Mouse (Mus musculus) midbrain, embryonic 13.5 days (tissue): ENCODE results near the gene Catsperg1. TPM values are rescaled to one million over a fixed set of nuclear protein-coding genes. Genes with fewer than 3 reads are reported as not detected.

Experiments used
- ATAC-seq: fragments of 200-750 bp; cut with Nextera tagmentation; 2 replicates; pipeline ENCODE4 v1.8.0; 2017; ENCODE audit warnings: mild to moderate bottlenecking, moderate TSS enrichment, moderate library complexity
- H3K27ac ChIP-seq: fragments of 300-500 bp; sonication (generic); 2 replicates; pipeline ENCODE4 v1.5.1; 2015; ENCODE audit warnings: inconsistent platforms, mild to moderate bottlenecking, moderate library complexity
- H3K27me3 ChIP-seq: fragments of 300-500 bp; sonication (generic); 2 replicates; pipeline ENCODE4 v1.6.1; 2015; ENCODE audit warnings: mild to moderate bottlenecking, inconsistent platforms
- H3K36me3 ChIP-seq: fragments of 300-500 bp; sonication (generic); 2 replicates; pipeline ENCODE4 v1.6.1; 2015; ENCODE audit warnings: mild to moderate bottlenecking, inconsistent platforms
- H3K4me1 ChIP-seq: fragments of 300-500 bp; sonication (generic); replicated peaks from 2 replicates; pipeline ENCODE4 v1.6.1; 2015; ENCODE audit warnings: inconsistent platforms
- H3K4me2 ChIP-seq: fragments of 300-500 bp; sonication (generic); replicated peaks from 2 replicates; pipeline ENCODE4 v1.6.1; 2015; ENCODE audit warnings: moderate library complexity, mild to moderate bottlenecking, inconsistent platforms
- H3K4me3 ChIP-seq: fragments of 300-500 bp; sonication (generic); replicated peaks from 2 replicates; pipeline ENCODE4 v1.5.1; 2015; ENCODE audit warnings: mild to moderate bottlenecking, inconsistent platforms
- H3K9ac ChIP-seq: fragments of 300-500 bp; sonication (generic); replicated peaks from 2 replicates; pipeline ENCODE4 v1.6.1; 2015; ENCODE audit warnings: mild to moderate bottlenecking, inconsistent platforms
- H3K9me3 ChIP-seq: fragments of 300-500 bp; sonication (generic); 2 replicates; pipeline ENCODE4 v1.6.1; 2016; ENCODE audit warnings: mild to moderate bottlenecking, inconsistent platforms
- WGBS: fragments of 180-500 bp; shearing (Covaris S2); methylation state at CpG from one replicate; pipeline ENCODE4 v1.1.7; 2015; 5-methylcytosine and 5-hydroxymethylcytosine counted together
- polyA plus RNA-seq: library from polyadenylated mRNA; unstranded; fragments of >200 nt; fragmentation: Nextera tagmentation; extraction: Ambion mirVana; gene quantifications from 2 replicates; pipeline ENCODE4 v1.2.1, GENCODE M21; 2015

Catsperg1 gene
- polyA plus RNA-seq: 2.0 and 3.3 TPM in 2 replicates

DNA sequence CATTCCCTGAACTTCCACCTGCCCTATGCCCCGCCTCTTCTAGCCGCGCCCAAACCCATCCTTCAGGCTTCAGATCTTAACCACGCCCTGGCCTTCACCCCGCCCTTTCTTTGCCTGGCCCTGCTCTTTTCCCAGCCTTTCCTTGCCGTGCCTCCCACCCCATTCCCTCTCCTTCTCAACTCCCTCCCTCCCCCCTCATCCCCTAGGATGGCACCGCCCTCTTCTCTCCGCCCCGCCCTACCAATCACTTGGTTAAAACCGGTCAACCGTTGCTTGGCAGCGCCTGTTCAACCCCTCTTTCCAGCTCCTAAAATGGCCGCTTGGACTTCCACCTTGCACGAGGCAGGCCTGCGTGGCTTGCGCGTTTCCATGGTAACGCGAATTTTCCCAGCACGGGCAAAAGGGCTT is at the start of gene Catsperg1:
TSS of gene Catsperg1 (minus strand) at position 361 of the 408 bp plus-strand sequence.
- Histone ChIP-seq H3K4me3 (peak within 1 kb of the TSS; percentile 30), H3K4me2 (peak within 1 kb of the TSS; percentile 52), H3K36me3 (no peaks in the 10 kb centered on the region), H3K4me1 (peaks cover 24% of the 10 kb centered on the region), H3K27me3 (peaks cover 16% of the 10 kb centered on the region), H3K9me3 (no peaks in the 10 kb centered on the region), H3K27ac (no peak within 1 kb of the TSS), H3K9ac (no peak within 1 kb of the TSS)
- peak; percentile 83 for ATAC-seq
- 3% methylated on average over 20 of the region's 20 CpGs for WGBS

DNA sequence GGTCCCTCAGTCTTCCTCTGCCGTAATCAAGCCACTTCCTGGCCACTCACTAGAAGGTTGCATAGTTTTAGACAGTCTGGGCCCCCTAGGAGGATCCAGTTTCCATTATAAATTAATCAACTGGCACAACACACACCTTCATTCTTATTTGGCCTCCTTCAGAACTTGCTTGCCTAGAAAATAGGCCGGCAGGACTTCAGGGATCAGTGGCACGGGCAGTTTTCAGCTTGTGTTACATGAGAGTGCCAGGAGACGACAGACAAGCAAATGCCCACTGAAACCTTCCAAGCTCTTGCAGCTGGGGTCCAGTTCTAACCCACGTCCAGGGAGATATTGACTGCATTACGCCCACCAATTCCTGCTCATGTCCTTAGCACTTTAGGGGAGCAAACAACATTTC is 48.3 kb upstream of the Catsperg1 start:
- 83% methylated on average over 6 of the region's 6 CpGs for WGBS
- H3K27me3 ChIP-seq: no peaks in the 10 kb centered on the region
- no peak overlapping the region for H3K9ac ChIP-seq
- no peaks in the 10 kb centered on the region for H3K36me3 ChIP-seq
- no peak overlapping the region for H3K4me3 ChIP-seq
- no peaks in the 10 kb centered on the region for H3K9me3 ChIP-seq
- H3K4me1 ChIP-seq: peaks cover 11% of the 10 kb centered on the region
- no peak overlapping the region for H3K27ac ChIP-seq
- no peak for ATAC-seq
- no peak overlapping the region for H3K4me2 ChIP-seq

DNA sequence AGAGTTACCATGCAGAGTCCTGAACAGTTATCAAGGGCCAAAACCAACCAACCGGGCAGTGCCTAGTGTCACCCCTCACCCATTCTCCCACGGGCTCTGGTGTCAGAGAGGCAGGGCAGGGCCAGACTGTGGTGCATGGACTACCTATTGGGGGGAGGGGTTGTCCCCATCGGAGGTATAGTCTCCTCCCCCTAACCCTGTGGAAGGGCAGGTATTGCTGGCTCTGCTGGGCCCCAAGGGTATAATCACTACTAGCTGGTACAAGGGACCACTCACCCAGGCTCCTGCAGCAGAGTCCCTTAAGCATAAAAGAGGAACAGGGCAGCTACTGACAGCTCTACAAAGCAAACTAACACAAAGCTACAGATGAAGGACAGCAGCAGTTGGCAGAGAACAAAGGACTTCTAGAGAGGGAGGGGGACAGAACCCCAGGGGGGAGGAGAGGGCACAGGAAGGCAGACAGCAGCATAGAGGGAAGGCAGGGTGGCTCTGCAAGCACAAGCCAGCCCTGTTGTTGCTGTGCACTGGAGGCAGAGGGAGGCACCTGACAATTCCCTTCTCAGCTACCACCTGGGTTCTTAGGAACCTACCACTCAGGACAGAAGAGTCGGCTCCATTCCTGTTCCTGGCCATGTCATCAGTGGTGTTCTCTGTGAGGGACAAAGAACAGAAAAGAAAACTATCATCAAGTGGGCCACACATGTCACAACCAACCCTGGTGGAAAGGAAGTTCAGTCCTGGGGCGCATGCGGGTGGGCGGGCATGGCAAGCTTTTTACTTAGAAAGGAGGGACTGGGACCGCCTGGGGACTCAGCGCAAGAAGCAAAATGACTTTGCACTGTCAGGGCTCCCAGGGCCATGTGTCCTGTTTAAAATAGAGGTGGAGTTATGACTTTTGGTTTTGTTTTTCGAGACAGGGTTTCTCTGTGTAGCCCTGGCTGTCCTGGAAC is 46.2 kb upstream of the Catsperg1 start:
- WGBS: 73% methylated on average over 10 of the region's 10 CpGs
- Histone ChIP-seq H3K9ac (no peak overlapping the region), H3K27ac (peak overlapping the region; percentile 26; the same call in 1 of the 2 replicates), H3K4me1 (peaks cover 11% of the 10 kb centered on the region), H3K9me3 (no peaks in the 10 kb centered on the region), H3K4me3 (no peak overlapping the region), H3K27me3 (no peaks in the 10 kb centered on the region), H3K36me3 (no peaks in the 10 kb centered on the region), H3K4me2 (no peak overlapping the region)
- peak; percentile 60 for ATAC-seq

DNA sequence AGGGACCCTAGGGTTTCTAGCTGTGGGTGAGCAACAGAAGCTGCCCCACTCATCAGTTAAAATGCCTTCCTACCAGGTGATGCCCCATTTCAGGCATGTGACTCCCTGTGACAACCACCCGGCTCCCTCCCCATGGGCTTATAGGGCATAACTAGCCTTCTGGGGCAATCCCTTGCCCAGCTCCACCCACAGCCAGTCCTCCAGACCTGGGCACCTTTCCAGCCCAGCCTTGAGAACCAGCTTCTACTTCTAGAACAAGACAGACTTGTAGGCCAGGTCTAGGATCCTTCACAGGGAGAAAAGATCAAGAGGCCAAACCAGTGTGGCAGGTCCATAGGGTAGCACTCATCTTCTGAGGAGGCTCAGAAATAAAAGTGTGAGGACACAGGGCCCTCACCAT is 43.5 kb upstream of the Catsperg1 start:
- H3K36me3 ChIP-seq: no peaks in the 10 kb centered on the region
- no peaks in the 10 kb centered on the region for H3K27me3 ChIP-seq
- no peak overlapping the region for H3K4me2 ChIP-seq
- H3K4me1 ChIP-seq: peaks cover 11% of the 10 kb centered on the region
- no peak overlapping the region for H3K9ac ChIP-seq
- WGBS: 84% methylated on average over 1 of the region's 1 CpGs
- no peak overlapping the region for H3K27ac ChIP-seq
- H3K4me3 ChIP-seq: no peak overlapping the region
- no peaks in the 10 kb centered on the region for H3K9me3 ChIP-seq
- ATAC-seq: no peak

DNA sequence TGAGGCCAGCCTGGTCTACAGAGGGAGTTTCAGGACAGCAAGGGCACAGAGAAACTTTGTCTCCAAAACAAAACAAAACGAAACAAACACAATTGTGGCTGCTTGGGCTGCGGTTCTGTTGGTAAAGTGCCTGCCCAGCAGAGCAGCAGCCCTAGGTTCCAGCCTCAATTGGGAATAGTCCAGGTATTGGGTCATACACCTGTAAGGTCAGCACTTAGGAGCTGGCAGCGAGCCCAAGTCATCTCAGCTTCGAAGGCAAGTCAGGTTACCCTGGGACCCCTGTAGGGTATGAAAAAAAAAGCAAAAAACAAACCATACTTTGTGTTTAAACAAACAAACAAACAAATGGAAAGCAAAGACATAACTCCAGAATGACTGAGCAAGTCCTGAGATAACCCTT is 42.0 kb upstream of the Catsperg1 start:
- peaks cover 11% of the 10 kb centered on the region for H3K4me1 ChIP-seq
- H3K27ac ChIP-seq: no peak overlapping the region
- H3K9ac ChIP-seq: no peak overlapping the region
- 80% methylated on average over 4 of the region's 4 CpGs for WGBS
- ATAC-seq: no peak
- no peak overlapping the region for H3K4me3 ChIP-seq
- no peaks in the 10 kb centered on the region for H3K9me3 ChIP-seq
- no peak overlapping the region for H3K4me2 ChIP-seq
- no peaks in the 10 kb centered on the region for H3K36me3 ChIP-seq
- no peaks in the 10 kb centered on the region for H3K27me3 ChIP-seq

DNA sequence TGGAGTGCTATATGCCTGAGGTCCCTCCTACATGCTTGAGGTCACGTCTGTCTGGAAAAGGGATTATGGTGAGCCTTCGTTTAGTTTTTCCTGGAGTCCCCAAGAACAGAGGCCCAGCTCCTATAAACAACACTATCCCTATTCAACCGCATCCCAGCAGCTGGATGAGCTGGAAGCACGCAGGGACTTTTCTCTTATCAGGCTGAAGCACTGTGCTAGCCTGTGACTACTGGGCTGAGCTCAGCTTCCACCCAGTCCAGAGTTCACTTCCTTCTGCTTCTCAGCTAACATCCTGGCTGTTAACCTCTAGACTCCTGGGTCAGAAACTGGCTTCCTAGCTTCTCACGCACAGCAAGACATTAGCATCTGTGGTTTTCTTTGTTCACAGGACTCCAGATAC is 40.0 kb upstream of the Catsperg1 start:
- no peak overlapping the region for H3K4me2 ChIP-seq
- no peak overlapping the region for H3K9ac ChIP-seq
- H3K9me3 ChIP-seq: no peaks in the 10 kb centered on the region
- no peak for ATAC-seq
- WGBS: 57% methylated on average over 5 of the region's 5 CpGs
- H3K4me1 ChIP-seq: no peaks in the 10 kb centered on the region
- no peak overlapping the region for H3K27ac ChIP-seq
- H3K36me3 ChIP-seq: no peaks in the 10 kb centered on the region
- no peak overlapping the region for H3K4me3 ChIP-seq
- H3K27me3 ChIP-seq: peaks cover 5% of the 10 kb centered on the region

DNA sequence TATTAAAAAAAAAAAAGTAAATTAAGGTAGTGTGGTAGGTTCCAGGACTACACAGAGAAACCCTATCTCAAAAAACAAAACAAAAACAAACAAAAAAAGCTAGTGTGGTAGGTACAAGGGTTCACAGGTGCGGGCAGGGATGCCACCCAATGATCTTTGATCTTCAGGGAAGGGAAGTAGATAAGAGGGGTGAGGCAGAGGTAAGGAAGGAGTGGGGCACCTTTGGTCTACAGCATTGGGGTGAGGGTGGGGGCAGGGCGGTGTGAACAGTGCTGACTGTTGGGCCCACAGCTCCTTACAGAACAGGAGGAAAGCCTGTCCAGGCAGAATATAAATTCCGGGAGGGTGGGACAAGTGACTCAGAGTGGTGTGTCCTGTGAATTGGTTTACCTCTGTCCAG is 37.3 kb upstream of the Catsperg1 start:
- Histone ChIP-seq H3K9ac (no peak overlapping the region), H3K27me3 (peaks cover 26% of the 10 kb centered on the region), H3K4me2 (no peak overlapping the region), H3K4me1 (peaks cover 10% of the 10 kb centered on the region), H3K4me3 (no peak overlapping the region), H3K27ac (no peak overlapping the region), H3K9me3 (no peaks in the 10 kb centered on the region), H3K36me3 (0 out of 2 replicates have a peak, but pooled peaks cover 1% of the 10 kb centered on the region)
- WGBS: 89% methylated on average over 3 of the region's 3 CpGs
- no peak for ATAC-seq

DNA sequence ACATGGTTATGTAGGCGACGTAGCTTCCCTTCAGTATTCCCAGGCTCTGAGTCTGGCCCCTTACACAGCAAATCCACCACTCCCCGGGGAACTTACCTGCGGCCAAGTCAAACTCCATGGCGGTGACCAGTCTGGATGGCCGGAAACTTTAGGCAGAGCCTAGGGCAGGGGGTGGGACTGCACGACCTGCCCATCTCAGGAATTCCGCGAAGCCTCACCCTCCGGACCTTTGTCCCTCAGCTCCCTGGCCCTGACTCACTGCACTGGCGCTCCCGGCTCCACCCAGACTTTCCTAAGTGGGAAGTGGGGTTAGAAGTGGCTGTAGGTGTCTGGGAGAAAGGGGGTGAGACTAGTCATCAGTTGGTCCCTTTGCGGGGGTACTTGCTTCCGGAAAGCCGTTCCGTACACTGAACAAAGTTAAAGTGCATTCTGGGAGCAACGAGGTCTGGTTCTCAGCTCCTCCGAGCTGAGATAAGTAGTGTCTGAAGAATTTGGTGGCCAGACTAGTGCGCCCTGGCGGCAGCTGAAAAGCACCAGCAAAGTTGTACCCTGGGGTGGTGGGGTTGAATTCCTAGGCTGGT is 34.5 kb upstream of the Catsperg1 start, which contains the start of gene 2200002D01Rik:
TSS of gene 2200002D01Rik (minus strand) at position 206 of the 581 bp plus-strand sequence.
- no peak within 1 kb of the TSS for H3K27ac ChIP-seq
- peak within 1 kb of the TSS; percentile 45 for H3K4me2 ChIP-seq
- WGBS: 11% methylated on average over 20 of the region's 20 CpGs
- H3K4me3 ChIP-seq: peak within 1 kb of the TSS; percentile 12
- peaks cover 26% of the 10 kb centered on the region for H3K27me3 ChIP-seq
- H3K4me1 ChIP-seq: peaks cover 10% of the 10 kb centered on the region
- H3K36me3 ChIP-seq: peaks cover 24% of the 10 kb centered on the region
- H3K9ac ChIP-seq: peak within 1 kb of the TSS; percentile 41; the same call in 1 of the 2 replicates
- H3K9me3 ChIP-seq: no peaks in the 10 kb centered on the region
- no peak for ATAC-seq

DNA sequence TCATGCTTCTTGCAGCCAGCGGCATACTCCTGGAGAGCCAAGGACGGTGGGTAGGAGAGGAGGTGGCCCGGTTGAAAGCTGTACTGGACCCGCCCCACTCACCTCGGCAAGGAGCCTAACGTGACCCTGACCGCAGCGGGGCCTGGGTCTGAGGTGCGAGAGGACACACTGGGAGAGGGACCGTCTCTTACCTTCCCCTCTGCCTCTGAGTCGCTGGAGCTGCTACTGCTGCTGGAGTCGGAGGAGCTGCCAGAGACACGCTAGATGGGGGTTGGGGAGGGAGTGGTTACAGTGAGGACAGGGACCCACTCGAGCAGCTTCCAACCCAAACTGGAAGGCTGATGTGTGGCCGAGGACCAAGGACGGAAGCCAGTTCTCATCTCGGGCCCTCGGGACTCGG is 33.9 kb upstream of the Catsperg1 start:
- peak overlapping the region; percentile 41; the same call in 1 of the 2 replicates for H3K9ac ChIP-seq
- H3K27me3 ChIP-seq: peaks cover 26% of the 10 kb centered on the region
- peaks cover 10% of the 10 kb centered on the region for H3K4me1 ChIP-seq
- peaks cover 24% of the 10 kb centered on the region for H3K36me3 ChIP-seq
- WGBS: 12% methylated on average over 19 of the region's 19 CpGs
- ATAC-seq: no peak
- no peaks in the 10 kb centered on the region for H3K9me3 ChIP-seq
- H3K4me3 ChIP-seq: peak overlapping the region; percentile 12
- peak overlapping the region; percentile 45 for H3K4me2 ChIP-seq
- no peak overlapping the region for H3K27ac ChIP-seq

DNA sequence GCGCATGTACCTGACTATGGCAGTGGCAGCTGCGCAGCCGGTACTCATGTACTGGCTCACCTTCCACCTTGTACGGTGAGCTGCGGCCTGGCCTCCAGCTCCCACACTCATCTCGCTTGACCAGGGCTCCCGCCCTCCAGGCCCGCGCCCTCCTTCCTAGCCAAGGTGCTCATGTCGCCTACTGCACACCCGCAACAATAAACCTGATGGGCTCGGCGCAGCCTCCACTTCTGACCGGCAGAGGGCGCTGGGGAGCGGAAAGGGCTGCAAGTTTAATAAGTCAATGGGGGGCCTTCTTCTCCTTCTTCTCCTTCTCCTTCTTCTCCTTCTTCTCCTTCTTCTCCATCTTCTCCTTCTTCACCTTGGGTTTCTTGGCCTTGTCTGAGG is 33.5 kb upstream of the Catsperg1 start:
- Histone ChIP-seq H3K4me3 (peak overlapping the region; percentile 12; the same call in 1 of the 2 replicates), H3K9ac (no peak overlapping the region), H3K27me3 (peaks cover 26% of the 10 kb centered on the region), H3K4me2 (peak overlapping the region; percentile 45), H3K9me3 (no peaks in the 10 kb centered on the region), H3K27ac (no peak overlapping the region), H3K36me3 (peaks cover 24% of the 10 kb centered on the region), H3K4me1 (peaks cover 10% of the 10 kb centered on the region)
- WGBS: 28% methylated on average over 16 of the region's 16 CpGs
- peak; percentile 66 for ATAC-seq

DNA sequence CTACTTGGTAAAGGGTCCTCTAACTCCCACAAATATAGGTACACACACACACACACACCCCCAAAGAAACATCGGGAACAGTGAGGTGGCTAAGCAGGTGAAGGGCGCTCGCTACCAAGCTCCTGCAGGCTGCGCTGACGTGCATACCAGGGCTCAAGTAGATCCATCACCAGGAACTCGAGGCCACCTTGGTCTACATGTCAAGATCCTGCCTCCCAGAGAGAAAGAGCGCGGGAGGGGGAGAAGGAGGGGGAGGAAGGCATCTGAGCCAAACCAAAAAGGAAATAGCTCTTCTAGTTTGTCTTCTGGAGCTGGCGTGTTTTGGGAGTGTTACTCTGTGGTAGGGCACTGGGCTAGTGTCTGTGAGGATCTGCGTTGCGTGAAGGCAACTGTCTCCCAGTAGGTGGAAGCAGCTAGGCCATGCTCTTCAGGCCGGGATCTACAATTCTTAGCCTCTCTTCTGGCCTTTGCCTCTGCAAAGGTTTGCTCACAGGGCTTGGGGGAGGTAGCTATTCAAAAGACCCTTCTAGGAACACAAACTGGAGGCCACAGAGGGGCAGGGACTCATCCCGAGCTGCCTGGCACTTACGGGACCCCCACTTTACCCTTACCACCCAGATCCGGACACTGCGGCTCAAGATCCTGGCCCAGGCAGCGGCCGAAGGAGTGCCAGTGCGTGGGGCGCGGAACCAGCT is 32.9 kb upstream of the Catsperg1 start:
- Histone ChIP-seq H3K4me3 (no peak overlapping the region), H3K9me3 (no peaks in the 10 kb centered on the region), H3K4me2 (no peak overlapping the region), H3K27ac (no peak overlapping the region), H3K4me1 (peaks cover 10% of the 10 kb centered on the region), H3K27me3 (peaks cover 26% of the 10 kb centered on the region), H3K36me3 (peaks cover 24% of the 10 kb centered on the region), H3K9ac (no peak overlapping the region)
- WGBS: 87% methylated on average over 21 of the region's 21 CpGs
- ATAC-seq: no peak

DNA sequence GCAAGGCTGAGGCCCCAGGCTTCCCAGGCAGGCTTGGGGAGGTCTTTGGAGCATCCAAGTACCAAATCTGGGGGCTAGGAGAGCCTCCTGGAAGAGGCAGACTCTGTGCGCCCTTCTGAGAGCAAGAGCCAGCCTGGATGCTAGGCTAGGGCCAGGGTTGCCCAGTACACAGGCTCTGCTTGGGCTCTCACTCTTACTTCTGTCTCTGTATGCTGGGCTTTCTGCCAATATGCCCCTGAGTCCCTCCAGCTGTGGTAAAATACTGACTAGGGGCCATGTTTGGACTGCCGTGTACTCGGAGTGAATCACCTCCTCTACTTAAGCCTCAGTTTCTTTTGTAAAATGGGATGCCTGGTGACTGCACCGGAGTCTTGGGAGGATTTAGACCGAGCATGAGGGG is 32.2 kb upstream of the Catsperg1 start:
- H3K36me3 ChIP-seq: peaks cover 24% of the 10 kb centered on the region
- WGBS: 85% methylated on average over 5 of the region's 5 CpGs

More for the DNA sequence above, 32.2 kb upstream of the Catsperg1 start:
- Histone ChIP-seq H3K4me3 (no peak overlapping the region), H3K9me3 (no peaks in the 10 kb centered on the region), H3K27ac (no peak overlapping the region), H3K4me2 (no peak overlapping the region), H3K9ac (no peak overlapping the region), H3K4me1 (peaks cover 10% of the 10 kb centered on the region), H3K27me3 (peaks cover 26% of the 10 kb centered on the region)
- no peak for ATAC-seq
